Mouse (Mus musculus): ENCODE results near the gene Rora. TPM values are rescaled to one million over a fixed set of nuclear protein-coding genes. Genes with fewer than 3 reads are reported as not detected.

Gene Rora
- polyA plus RNA-seq, 1 experiment: 0.06 TPM

DNA sequence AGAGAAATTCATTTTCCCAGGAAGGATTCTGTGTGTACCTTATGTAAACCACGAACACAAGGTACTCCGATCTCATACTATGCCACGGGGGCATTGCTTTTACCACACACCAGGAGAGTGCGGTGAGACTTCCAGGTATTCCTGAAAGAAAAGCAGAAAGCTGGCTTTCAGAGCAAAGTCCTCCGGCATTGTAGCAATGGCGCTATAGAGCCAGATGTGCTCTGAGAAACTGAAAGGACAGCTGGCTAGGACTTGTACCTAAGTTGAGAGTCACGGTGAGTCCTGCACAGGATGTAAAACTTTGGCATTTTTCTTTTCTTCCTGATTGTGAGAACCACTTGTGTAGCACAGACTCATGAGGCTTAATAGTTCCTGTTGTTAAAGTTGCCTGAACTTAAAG is 728.2 kb downstream of the Rora start:
- Histone ChIP-seq H3K79me2 (ENCODE audit: control insufficient read depth, insufficient read depth) (no peaks in the 10 kb centered on the region), H3K79me3 (ENCODE audit: low read depth) (no peaks in the 10 kb centered on the region), H3K27me3 (ENCODE audit: control insufficient read depth, insufficient read depth, insufficient read length) (no peaks in the 10 kb centered on the region), H3K4me3 (ENCODE audit: insufficient read depth, poor library complexity, severe bottlenecking) (no peak overlapping the region), H3K36me3 (ENCODE audit: control insufficient read depth, insufficient read depth) (no peaks in the 10 kb centered on the region), H3ac (ENCODE audit: control insufficient read depth, insufficient read length, low read depth) (no peak overlapping the region)
- TF ChIP-seq MYOG (IDR thresholded peaks at IDR 0.05; ENCODE audit: control insufficient read depth, extremely low read depth, insufficient read length) (no peak), CEBPB (IDR thresholded peaks at IDR 0.05; ENCODE audit: low read depth) (no peak), MYOD1 (IDR thresholded peaks at IDR 0.05; ENCODE audit: control insufficient read depth, insufficient read length, low read depth) (no peak), USF1 (IDR thresholded peaks at IDR 0.05; ENCODE audit: low read depth) (no peak), FOSL1 (IDR thresholded peaks at IDR 0.05; ENCODE audit: insufficient read depth, low read length, poor library complexity, severe bottlenecking) (no peak), MAX (IDR thresholded peaks at IDR 0.05) (no peak), CTCF (IDR thresholded peaks at IDR 0.05; ENCODE audit: control insufficient read depth, insufficient read depth, insufficient read length) (no peak)

GRCm38 (mm10) chr9:69384475-69384874 is 730.9 kb downstream of the Rora start:
- Histone ChIP-seq H3K79me2 (ENCODE audit: control insufficient read depth, insufficient read depth) (no peaks in the 10 kb centered on the region), H3K36me3 (ENCODE audit: control insufficient read depth, insufficient read depth) (no peaks in the 10 kb centered on the region), H3K79me3 (ENCODE audit: low read depth) (no peaks in the 10 kb centered on the region), H3K27me3 (ENCODE audit: control insufficient read depth, insufficient read depth, insufficient read length) (no peaks in the 10 kb centered on the region), H3ac (ENCODE audit: control insufficient read depth, insufficient read length, low read depth) (no peak overlapping the region), H3K4me3 (ENCODE audit: insufficient read depth, poor library complexity, severe bottlenecking) (no peak overlapping the region)
- TF ChIP-seq MAX (IDR thresholded peaks at IDR 0.05): no peak
- no peak for TF ChIP-seq MYOG (IDR thresholded peaks at IDR 0.05; ENCODE audit: control insufficient read depth, extremely low read depth, insufficient read length)
- no peak for TF ChIP-seq CTCF (IDR thresholded peaks at IDR 0.05; ENCODE audit: control insufficient read depth, insufficient read depth, insufficient read length)
- TF ChIP-seq USF1 (IDR thresholded peaks at IDR 0.05; ENCODE audit: low read depth): no peak
- no peak for TF ChIP-seq CEBPB (IDR thresholded peaks at IDR 0.05; ENCODE audit: low read depth)
- TF ChIP-seq FOSL1 (IDR thresholded peaks at IDR 0.05; ENCODE audit: insufficient read depth, low read length, poor library complexity, severe bottlenecking): no peak
- no peak for TF ChIP-seq MYOD1 (IDR thresholded peaks at IDR 0.05; ENCODE audit: control insufficient read depth, insufficient read length, low read depth)

GRCm38 (mm10) chr9:69384905-69385304 is 731.3 kb downstream of the Rora start:
- Histone ChIP-seq H3K79me3 (ENCODE audit: low read depth) (no peaks in the 10 kb centered on the region), H3ac (ENCODE audit: control insufficient read depth, insufficient read length, low read depth) (no peak overlapping the region), H3K4me3 (ENCODE audit: insufficient read depth, poor library complexity, severe bottlenecking) (no peak overlapping the region), H3K27me3 (ENCODE audit: control insufficient read depth, insufficient read depth, insufficient read length) (no peaks in the 10 kb centered on the region), H3K79me2 (ENCODE audit: control insufficient read depth, insufficient read depth) (no peaks in the 10 kb centered on the region), H3K36me3 (ENCODE audit: control insufficient read depth, insufficient read depth) (no peaks in the 10 kb centered on the region)
- no peak for TF ChIP-seq MYOD1 (IDR thresholded peaks at IDR 0.05; ENCODE audit: control insufficient read depth, insufficient read length, low read depth)
- no peak for TF ChIP-seq USF1 (IDR thresholded peaks at IDR 0.05; ENCODE audit: low read depth)
- no peak for TF ChIP-seq MYOG (IDR thresholded peaks at IDR 0.05; ENCODE audit: control insufficient read depth, extremely low read depth, insufficient read length)
- no peak for TF ChIP-seq MAX (IDR thresholded peaks at IDR 0.05)

GRCm38 (mm10) chr9:69387296-69387695 is 733.7 kb downstream of the Rora start:
- H3K79me2 ChIP-seq (ENCODE audit: control insufficient read depth, insufficient read depth): no peaks in the 10 kb centered on the region
- no peak overlapping the region for H3ac ChIP-seq (ENCODE audit: control insufficient read depth, insufficient read length, low read depth)
- no peak for TF ChIP-seq CEBPB (IDR thresholded peaks at IDR 0.05; ENCODE audit: low read depth)
- no peak for TF ChIP-seq CTCF (IDR thresholded peaks at IDR 0.05; ENCODE audit: control insufficient read depth, insufficient read depth, insufficient read length)
- TF ChIP-seq USF1 (IDR thresholded peaks at IDR 0.05; ENCODE audit: low read depth): no peak
- no peak for TF ChIP-seq MYOD1 (IDR thresholded peaks at IDR 0.05; ENCODE audit: control insufficient read depth, insufficient read length, low read depth)
- TF ChIP-seq MAX (IDR thresholded peaks at IDR 0.05): no peak
- no peak for TF ChIP-seq FOSL1 (IDR thresholded peaks at IDR 0.05; ENCODE audit: insufficient read depth, low read length, poor library complexity, severe bottlenecking)
- TF ChIP-seq MYOG (IDR thresholded peaks at IDR 0.05; ENCODE audit: control insufficient read depth, extremely low read depth, insufficient read length): no peak
- no peaks in the 10 kb centered on the region for H3K36me3 ChIP-seq (ENCODE audit: control insufficient read depth, insufficient read depth)
- H3K27me3 ChIP-seq (ENCODE audit: control insufficient read depth, insufficient read depth, insufficient read length): no peaks in the 10 kb centered on the region
- H3K79me3 ChIP-seq (ENCODE audit: low read depth): no peaks in the 10 kb centered on the region
- no peak overlapping the region for H3K4me3 ChIP-seq (ENCODE audit: insufficient read depth, poor library complexity, severe bottlenecking)

GRCm38 (mm10) chr9:69390631-69391030 is 737.0 kb downstream of the Rora start:
- H3K4me3 ChIP-seq (ENCODE audit: insufficient read depth, poor library complexity, severe bottlenecking): no peak overlapping the region
- H3K79me2 ChIP-seq (ENCODE audit: control insufficient read depth, insufficient read depth): no peaks in the 10 kb centered on the region
- no peaks in the 10 kb centered on the region for H3K36me3 ChIP-seq (ENCODE audit: control insufficient read depth, insufficient read depth)
- H3K27me3 ChIP-seq (ENCODE audit: control insufficient read depth, insufficient read depth, insufficient read length): no peaks in the 10 kb centered on the region
- TF ChIP-seq CTCF (IDR thresholded peaks at IDR 0.05; ENCODE audit: control insufficient read depth, insufficient read depth, insufficient read length): no peak
- TF ChIP-seq MYOG (IDR thresholded peaks at IDR 0.05; ENCODE audit: control insufficient read depth, extremely low read depth, insufficient read length): no peak
- TF ChIP-seq MAX (IDR thresholded peaks at IDR 0.05): no peak
- no peak for TF ChIP-seq USF1 (IDR thresholded peaks at IDR 0.05; ENCODE audit: low read depth)
- TF ChIP-seq CEBPB (IDR thresholded peaks at IDR 0.05; ENCODE audit: low read depth): no peak
- TF ChIP-seq MYOD1 (IDR thresholded peaks at IDR 0.05; ENCODE audit: control insufficient read depth, insufficient read length, low read depth): no peak
- no peak for TF ChIP-seq FOSL1 (IDR thresholded peaks at IDR 0.05; ENCODE audit: insufficient read depth, low read length, poor library complexity, severe bottlenecking)
- no peaks in the 10 kb centered on the region for H3K79me3 ChIP-seq (ENCODE audit: low read depth)
- H3ac ChIP-seq (ENCODE audit: control insufficient read depth, insufficient read length, low read depth): no peak overlapping the region

DNA sequence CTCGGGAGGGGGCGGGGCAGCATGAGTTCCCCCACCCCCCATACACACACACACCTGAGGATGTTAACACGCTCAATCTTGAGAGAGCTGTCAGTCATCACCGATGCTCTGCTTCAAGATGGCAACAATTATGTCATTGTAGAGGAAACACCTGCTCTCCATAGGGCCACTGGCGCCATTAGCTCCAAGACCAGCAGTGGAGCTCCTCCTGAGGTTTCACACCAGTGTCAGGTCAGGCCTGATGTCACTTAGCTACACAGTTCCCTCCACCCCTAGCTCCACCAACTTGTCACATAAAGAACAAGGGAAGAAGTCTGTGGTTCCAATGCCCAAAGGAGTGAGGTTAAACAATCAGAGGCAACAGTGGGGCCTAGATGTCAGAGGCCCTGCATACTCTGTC is 740.6 kb downstream of the Rora start:
- no peak overlapping the region for H3K4me3 ChIP-seq (ENCODE audit: insufficient read depth, poor library complexity, severe bottlenecking)
- no peaks in the 10 kb centered on the region for H3K36me3 ChIP-seq (ENCODE audit: control insufficient read depth, insufficient read depth)
- H3K79me3 ChIP-seq (ENCODE audit: low read depth): peaks cover 6% of the 10 kb centered on the region
- H3K27me3 ChIP-seq (ENCODE audit: control insufficient read depth, insufficient read depth, insufficient read length): no peaks in the 10 kb centered on the region
- no peak overlapping the region for H3ac ChIP-seq (ENCODE audit: control insufficient read depth, insufficient read length, low read depth)
- H3K79me2 ChIP-seq (ENCODE audit: control insufficient read depth, insufficient read depth): peaks cover 14% of the 10 kb centered on the region
- no peak for TF ChIP-seq MAX (IDR thresholded peaks at IDR 0.05)
- TF ChIP-seq FOSL1 (IDR thresholded peaks at IDR 0.05; ENCODE audit: insufficient read depth, low read length, poor library complexity, severe bottlenecking): no peak
- no peak for TF ChIP-seq MYOD1 (IDR thresholded peaks at IDR 0.05; ENCODE audit: control insufficient read depth, insufficient read length, low read depth)
- no peak for TF ChIP-seq USF1 (IDR thresholded peaks at IDR 0.05; ENCODE audit: low read depth)
- no peak for TF ChIP-seq CTCF (IDR thresholded peaks at IDR 0.05; ENCODE audit: control insufficient read depth, insufficient read depth, insufficient read length)
- no peak for TF ChIP-seq CEBPB (IDR thresholded peaks at IDR 0.05; ENCODE audit: low read depth)
- no peak for TF ChIP-seq MYOG (IDR thresholded peaks at IDR 0.05; ENCODE audit: control insufficient read depth, extremely low read depth, insufficient read length)
